Mouse (Mus musculus) MEL (cell line): ENCODE measurements around the gene Madcam1. TPM values are rescaled to one million over a fixed set of nuclear protein-coding genes. Genes with fewer than 3 reads are reported as not detected.

Experiments
- DNase-seq: peaks from one replicate; pipeline ENCODE4 v3.0.0; 2011; ENCODE audit warnings: low read depth, low spot score
- H3K27ac ChIP-seq: 2 replicates; pipeline ENCODE4 v1.5.1; 2012; ENCODE audit warnings: low read depth, mild to moderate bottlenecking, control low read depth, low read length, moderate library complexity; ENCODE audit not compliant: control insufficient read depth
- H3K27me3 ChIP-seq, 2 experiments: fragments of 150-350 bp in 1 of 2; sonication (generic) in 1 of 2; 2 replicates each; pipeline ENCODE4 v1.6.1; 2012; ENCODE audit warnings: low read length in 2 of 2, mild to moderate bottlenecking in 2 of 2, improper control_type of control experiment in 1 of 2, moderate library complexity in 1 of 2; ENCODE audit not compliant: insufficient read depth in 2 of 2, control insufficient read depth in 1 of 2
- H3K36me3 ChIP-seq, 2 experiments: 2 replicates each; pipeline ENCODE4 v1.6.1; 2012 to 2014; ENCODE audit warnings: low read length in 2 of 2, improper control_type of control experiment in 1 of 2, inconsistent platforms in 1 of 2, mild to moderate bottlenecking in 1 of 2; ENCODE audit not compliant: insufficient read depth in 2 of 2, control insufficient read depth in 1 of 2
- H3K4me1 ChIP-seq, 2 experiments: fragments of 150-350 bp in 1 of 2; sonication (generic) in 1 of 2; 2 replicates each; pipeline ENCODE4 v1.6.1; 2012; ENCODE audit warnings: low read length in 2 of 2, improper control_type of control experiment in 1 of 2, mild to moderate bottlenecking in 1 of 2; ENCODE audit not compliant: insufficient read depth in 2 of 2, control insufficient read depth in 1 of 2
- H3K4me3 ChIP-seq, 2 experiments: fragments of 150-350 bp in 1 of 2; sonication (generic) in 1 of 2; 2 replicates each; pipeline ENCODE4 v1.5.1; 2012; ENCODE audit warnings: low read depth in 2 of 2, low read length in 2 of 2, mild to moderate bottlenecking in 2 of 2, moderate library complexity in 2 of 2, control low read depth in 1 of 2, improper control_type of control experiment in 1 of 2; ENCODE audit not compliant: control insufficient read depth in 1 of 2, insufficient read depth in 1 of 2
- H3K79me2 ChIP-seq: 2 replicates; pipeline ENCODE4 v1.6.1; 2012; ENCODE audit warnings: mild to moderate bottlenecking, low read length, moderate library complexity; ENCODE audit not compliant: control insufficient read depth, poor library complexity, insufficient read depth
- H3K9ac ChIP-seq: 2 replicates; pipeline ENCODE4 v1.6.1; 2012; ENCODE audit warnings: low read depth, mild to moderate bottlenecking, control low read depth, low read length, moderate library complexity; ENCODE audit not compliant: control insufficient read depth, poor library complexity, severe bottlenecking
- H3K9me3 ChIP-seq: fragments of 150-350 bp; sonication (generic); replicated peaks from 2 replicates; pipeline ENCODE4 v1.6.1; 2012; ENCODE audit warnings: mild to moderate bottlenecking, low read length, improper control_type of control experiment, moderate library complexity; ENCODE audit not compliant: insufficient read depth
- CTCF ChIP-seq, 3 experiments: IDR thresholded peaks in 2 of 3; conservative IDR thresholded peaks in 1 of 3; 2 replicates each; pipeline ENCODE4 v1.5.1; 2011 to 2012; ENCODE audit warnings: low read length in 3 of 3, low read depth in 2 of 3, mild to moderate bottlenecking in 2 of 3, improper control_type of control experiment in 1 of 3, inconsistent platforms in 1 of 3, mixed read lengths in 1 of 3, moderate library complexity in 1 of 3; ENCODE audit not compliant: control insufficient read depth in 1 of 3, insufficient read depth in 1 of 3, poor library complexity in 1 of 3, severe bottlenecking in 1 of 3
- E2F4 ChIP-seq: IDR thresholded peaks from 2 replicates; pipeline ENCODE4 v1.6.1; 2011; ENCODE audit warnings: low read depth, low read length, improper control_type of control experiment, borderline replicate concordance
- EP300 ChIP-seq, 2 experiments: IDR thresholded peaks; 2 replicates each; pipeline ENCODE4 v1.6.1; 2011; ENCODE audit warnings: improper control_type of control experiment in 2 of 2, low read length in 2 of 2, low read depth in 1 of 2, mild to moderate bottlenecking in 1 of 2
- ETS1 ChIP-seq: IDR thresholded peaks from 2 replicates; pipeline ENCODE4 v1.6.1; 2012; ENCODE audit warnings: low read depth, mild to moderate bottlenecking, inconsistent platforms, low read length, improper control_type of control experiment, moderate library complexity
- GATA1 ChIP-seq: IDR thresholded peaks from 2 replicates; pipeline ENCODE4 v1.6.1; 2011; ENCODE audit warnings: low read depth, low read length, improper control_type of control experiment
- MAFK ChIP-seq: IDR thresholded peaks from 2 replicates; pipeline ENCODE4 v1.6.1; 2011; ENCODE audit warnings: low read depth, mild to moderate bottlenecking, low read length, improper control_type of control experiment, borderline replicate concordance
- MAZ ChIP-seq: IDR thresholded peaks from 2 replicates; pipeline ENCODE4 v1.6.1; 2012; ENCODE audit warnings: low read depth, mild to moderate bottlenecking, inconsistent platforms, low read length, improper control_type of control experiment
- MXI1 ChIP-seq: IDR thresholded peaks from 2 replicates; pipeline ENCODE4 v1.6.1; 2011; ENCODE audit warnings: mild to moderate bottlenecking, low read depth, low read length, improper control_type of control experiment
- MYC ChIP-seq: IDR thresholded peaks from 2 replicates; pipeline ENCODE4 v1.6.1; 2011; ENCODE audit warnings: low read depth, mild to moderate bottlenecking, low read length, improper control_type of control experiment, moderate library complexity
- NRF1 ChIP-seq: IDR thresholded peaks from 2 replicates; pipeline ENCODE4 v1.6.1; 2014; ENCODE audit warnings: low read depth, mild to moderate bottlenecking, inconsistent platforms, low read length, improper control_type of control experiment, moderate library complexity; ENCODE audit not compliant: poor library complexity, insufficient read depth, severe bottlenecking
- RAD21 ChIP-seq: IDR thresholded peaks from 2 replicates; pipeline ENCODE4 v1.6.1; 2011; ENCODE audit warnings: mild to moderate bottlenecking, low read depth, low read length, improper control_type of control experiment
- RCOR1 ChIP-seq: IDR thresholded peaks from 2 replicates; pipeline ENCODE4 v1.6.1; 2012; ENCODE audit warnings: low read depth, mild to moderate bottlenecking, inconsistent platforms, low read length, improper control_type of control experiment
- SMC3 ChIP-seq: IDR thresholded peaks from 2 replicates; pipeline ENCODE4 v1.6.1; 2011; ENCODE audit warnings: low read depth, low read length, improper control_type of control experiment
- TCF12 ChIP-seq: IDR thresholded peaks from 2 replicates; pipeline ENCODE4 v1.6.1; 2014; ENCODE audit warnings: low read depth, mild to moderate bottlenecking, inconsistent platforms, low read length, improper control_type of control experiment, moderate library complexity
- USF1 ChIP-seq: IDR thresholded peaks from 2 replicates; pipeline ENCODE4 v1.6.1; 2014; ENCODE audit warnings: low read depth, mild to moderate bottlenecking, inconsistent platforms, low read length, improper control_type of control experiment, moderate library complexity
- ZC3H11A ChIP-seq: IDR thresholded peaks from 2 replicates; pipeline ENCODE4 v1.6.1; 2012; ENCODE audit warnings: low read depth, mild to moderate bottlenecking, inconsistent platforms, low read length, improper control_type of control experiment
- ZNF384 ChIP-seq: IDR thresholded peaks from 2 replicates; pipeline ENCODE4 v1.6.1; 2012; ENCODE audit warnings: low read depth, mild to moderate bottlenecking, inconsistent platforms, low read length, improper control_type of control experiment
- polyA plus RNA-seq, 2 experiments: library from polyadenylated mRNA; stranded (reverse) in 1 of 2; unstranded in 1 of 2; fragments of >175 nt in 1 of 2; fragments of >200 nt in 1 of 2; gene quantifications; 2 replicates each; pipeline versions ENCODE4 v1.2.1 to v1.2.4; 2012; ENCODE audit warnings: low replicate concordance in 2 of 2, low read depth in 1 of 2; ENCODE audit not compliant: insufficient read length in 2 of 2, insufficient read depth in 1 of 2, missing spikeins in 1 of 2
- total RNA-seq: library from RNA; depleted of rRNA; stranded (reverse); fragments of 300-350 nt; gene quantifications from 2 replicates; pipeline ENCODE4 v1.2.3, GENCODE M21; 2012

Madcam1 gene
- total and polyA plus RNA-seq, 3 experiments: not detected

GRCm38 (mm10) chr10:79686219-79686618 lies 21.9 kb downstream of the Madcam1 start:
- no peak for TF ChIP-seq MXI1
- TF ChIP-seq USF1: no peak
- no peak for TF ChIP-seq E2F4
- no peak for TF ChIP-seq ZC3H11A
- no peak for TF ChIP-seq MAFK
- TF ChIP-seq ETS1: no peak
- no peak for TF ChIP-seq GATA1
- TF ChIP-seq RAD21: no peak
- TF ChIP-seq ZNF384: no peak
- TF ChIP-seq EP300 (IDR thresholded peaks at IDR 0.05; ENCODE audit: low read depth in 1 of 2, low read length in 2 of 2): no peak
- no peak for TF ChIP-seq MYC
- no peak for TF ChIP-seq NRF1
- TF ChIP-seq MAZ: no peak
- no peak for TF ChIP-seq TCF12
- TF ChIP-seq SMC3: no peak
- Histone ChIP-seq H3K36me3 (peaks cover 3 to 4% of the 10 kb centered on the region in 2 experiments; a peak in 2 of 4 replicates), H3K27ac (no peak overlapping the region), H3K9me3 (no peaks in the 10 kb centered on the region), H3K79me2 (peaks cover 32% of the 10 kb centered on the region), H3K4me3 (no peak overlapping the region), H3K4me1 (peaks cover 2 to 13% of the 10 kb centered on the region in 2 experiments; a peak in 3 of 4 replicates), H3K27me3 (no peaks in the 10 kb centered on the region), H3K9ac (no peak overlapping the region)
- DNase-seq: no peak

- Histone ChIP-seq H3K9ac (no peak overlapping the region), H3K27me3 (no peaks in the 10 kb centered on the region), H3K9me3 (no peaks in the 10 kb centered on the region), H3K79me2 (peaks cover 32% of the 10 kb centered on the region), H3K4me1 (peaks cover 2 to 13% of the 10 kb centered on the region in 2 experiments; a peak in 3 of 4 replicates), H3K36me3 (peaks cover 3 to 4% of the 10 kb centered on the region in 2 experiments; a peak in 2 of 4 replicates), H3K27ac (no peak overlapping the region), H3K4me3 (no peak overlapping the region)
- no peak for TF ChIP-seq TCF12
- no peak for TF ChIP-seq CTCF (IDR thresholded peaks at IDR 0.05 in 2 of 3, conservative IDR thresholded peaks at IDR 0.05 in 1 of 3; ENCODE audit: control insufficient read depth in 1 of 3, insufficient read depth in 1 of 3, low read depth in 2 of 3, low read length in 3 of 3, poor library complexity in 1 of 3, severe bottlenecking in 1 of 3)
- TF ChIP-seq RCOR1: no peak
- DNase-seq: no peak
Measured at GRCm38 (mm10) chr10:79686691-79687090, 22.3 kb downstream of the Madcam1 start.
